Mouse (Mus musculus) erythroblast, embryonic 14.5 days (primary cell): ENCODE data around the gene Epc2.

Source experiments
- GATA1 ChIP-seq: IDR thresholded peaks from 2 replicates; pipeline ENCODE4 v1.6.1; 2012; ENCODE audit warnings: low read length, inconsistent platforms, mixed read lengths
- TAL1 ChIP-seq: IDR thresholded peaks from 3 replicates; pipeline ENCODE4 v1.6.1; 2012; ENCODE audit warnings: low read length, inconsistent platforms, mixed read lengths

DNA sequence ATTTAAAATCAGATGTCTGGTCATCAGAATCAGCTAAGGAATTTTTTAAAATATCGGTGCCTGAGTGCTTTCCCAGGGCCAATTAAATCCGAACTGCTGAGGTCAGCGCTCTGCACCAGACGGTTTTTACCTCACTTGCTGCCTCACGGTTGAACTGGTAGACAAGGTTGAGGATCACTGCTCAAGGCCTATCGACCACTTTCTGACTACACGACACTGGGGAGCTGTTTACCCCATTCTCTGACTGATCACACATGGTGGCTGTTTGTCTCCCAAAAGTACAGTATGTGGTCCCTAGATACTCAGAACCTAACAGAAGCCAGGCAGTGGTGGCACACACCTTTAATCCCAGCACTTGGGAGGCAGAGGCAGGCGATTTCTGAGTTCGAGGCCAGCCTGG is 121.4 kb downstream of the Epc2 start:
- TF ChIP-seq GATA1, result no peak
- no peak for TF ChIP-seq TAL1
